Mouse (Mus musculus): ENCODE data around the gene Cd40. TPM values are rescaled to one million over a fixed set of nuclear protein-coding genes. Genes with fewer than 3 reads are reported as not detected.

Gene Cd40
- polyA plus RNA-seq, 1 experiment: 6.4 TPM

GRCm38 (mm10) chr2:165098861-165099260, 43.4 kb downstream of the Cd40 start:
- Histone ChIP-seq H3K4me1 (ENCODE audit: control insufficient read depth, insufficient read depth, insufficient read length, low read length) (no peaks in the 10 kb centered on the region), H3K36me3 (ENCODE audit: control insufficient read depth, insufficient read depth, low read length) (no peaks in the 10 kb centered on the region), H3K27me3 (ENCODE audit: control insufficient read depth, insufficient read depth, low read length) (no peaks in the 10 kb centered on the region), H3K4me3 (ENCODE audit: low read depth, low read length) (no peak overlapping the region), H3K27ac (ENCODE audit: insufficient read depth, low read depth, low read length) (no peak overlapping the region)
- 64% methylated on average over 3 of the region's 3 CpGs for WGBS
- no peak for TF ChIP-seq POLR2A (IDR thresholded peaks at IDR 0.05; ENCODE audit: low read depth, low read length)
- no peak for TF ChIP-seq CTCF (IDR thresholded peaks at IDR 0.05; ENCODE audit: extremely low read depth, insufficient read length, insufficient replicate concordance, low read depth, low read length)

- Histone ChIP-seq H3K27me3 (ENCODE audit: control insufficient read depth, insufficient read depth, low read length) (no peaks in the 10 kb centered on the region), H3K36me3 (ENCODE audit: control insufficient read depth, insufficient read depth, low read length) (no peaks in the 10 kb centered on the region), H3K27ac (ENCODE audit: insufficient read depth, low read depth, low read length) (no peak overlapping the region), H3K4me1 (ENCODE audit: control insufficient read depth, insufficient read depth, insufficient read length, low read length) (no peaks in the 10 kb centered on the region), H3K4me3 (ENCODE audit: low read depth, low read length) (no peak overlapping the region)
- WGBS: 15% methylated on average over 6 of the region's 6 CpGs
- TF ChIP-seq POLR2A (IDR thresholded peaks at IDR 0.05; ENCODE audit: low read depth, low read length): no peak
- TF ChIP-seq CTCF (IDR thresholded peaks at IDR 0.05; ENCODE audit: extremely low read depth, insufficient read length, insufficient replicate concordance, low read depth, low read length): no peak
Observed at GRCm38 (mm10) chr2:165100749-165101148, 45.3 kb downstream of the Cd40 start.

GRCm38 (mm10) chr2:165102920-165103319, 47.5 kb downstream of the Cd40 start:
- Histone ChIP-seq H3K36me3 (ENCODE audit: control insufficient read depth, insufficient read depth, low read length) (no peaks in the 10 kb centered on the region), H3K27ac (ENCODE audit: insufficient read depth, low read depth, low read length) (no peak overlapping the region), H3K4me1 (ENCODE audit: control insufficient read depth, insufficient read depth, insufficient read length, low read length) (no peaks in the 10 kb centered on the region), H3K4me3 (ENCODE audit: low read depth, low read length) (no peak overlapping the region), H3K27me3 (ENCODE audit: control insufficient read depth, insufficient read depth, low read length) (no peaks in the 10 kb centered on the region; the same call in 1 of the 2 replicates)
- 69% methylated on average over 3 of the region's 3 CpGs for WGBS
- TF ChIP-seq POLR2A (IDR thresholded peaks at IDR 0.05; ENCODE audit: low read depth, low read length) (no peak), CTCF (IDR thresholded peaks at IDR 0.05; ENCODE audit: extremely low read depth, insufficient read length, insufficient replicate concordance, low read depth, low read length) (no peak)

DNA sequence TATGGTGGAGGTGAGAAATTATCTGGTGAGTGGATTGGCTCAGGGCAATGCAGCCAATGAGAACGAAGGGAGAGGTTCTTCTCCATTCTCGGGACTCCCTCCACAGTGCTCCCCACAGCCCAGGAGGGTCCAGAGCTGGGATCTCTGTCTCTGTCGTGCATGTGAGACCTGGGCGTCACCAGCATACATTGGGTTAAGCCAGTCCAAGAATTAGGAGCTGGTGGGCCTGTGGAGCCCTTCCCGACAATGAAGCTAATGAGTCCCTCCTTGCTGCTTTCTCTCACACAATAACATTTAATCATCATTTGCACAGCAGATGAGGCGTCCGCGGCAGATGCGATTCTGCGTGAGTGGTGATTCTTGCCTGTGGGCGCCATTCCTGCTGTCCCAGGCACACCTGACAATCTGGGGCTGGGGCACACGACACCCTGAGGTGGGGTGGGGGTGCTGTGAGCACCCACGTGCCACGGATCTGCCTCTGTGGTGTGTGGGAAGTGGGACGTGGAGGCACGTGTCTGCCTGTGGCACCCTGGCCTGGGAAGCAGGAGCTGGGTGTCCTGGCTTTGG, 50.2 kb downstream of the Cd40 start:
- H3K27ac ChIP-seq (ENCODE audit: insufficient read depth, low read depth, low read length): no peak overlapping the region
- WGBS: 69% methylated on average over 16 of the region's 16 CpGs
- TF ChIP-seq CTCF (IDR thresholded peaks at IDR 0.05; ENCODE audit: extremely low read depth, insufficient read length, insufficient replicate concordance, low read depth, low read length): no peak
- TF ChIP-seq POLR2A (IDR thresholded peaks at IDR 0.05; ENCODE audit: low read depth, low read length): no peak
- H3K27me3 ChIP-seq (ENCODE audit: control insufficient read depth, insufficient read depth, low read length): peaks cover 5% of the 10 kb centered on the region; the same call in 1 of the 2 replicates
- H3K36me3 ChIP-seq (ENCODE audit: control insufficient read depth, insufficient read depth, low read length): no peaks in the 10 kb centered on the region
- no peak overlapping the region for H3K4me3 ChIP-seq (ENCODE audit: low read depth, low read length)
- H3K4me1 ChIP-seq (ENCODE audit: control insufficient read depth, insufficient read depth, insufficient read length, low read length): no peaks in the 10 kb centered on the region

GRCm38 (mm10) chr2:165106585-165106984, 51.2 kb downstream of the Cd40 start:
- TF ChIP-seq POLR2A (IDR thresholded peaks at IDR 0.05; ENCODE audit: low read depth, low read length): no peak
- TF ChIP-seq CTCF (IDR thresholded peaks at IDR 0.05; ENCODE audit: extremely low read depth, insufficient read length, insufficient replicate concordance, low read depth, low read length): no peak
- WGBS: 28% methylated on average over 18 of the region's 18 CpGs
- H3K27me3 ChIP-seq (ENCODE audit: control insufficient read depth, insufficient read depth, low read length): peaks cover 11% of the 10 kb centered on the region

DNA sequence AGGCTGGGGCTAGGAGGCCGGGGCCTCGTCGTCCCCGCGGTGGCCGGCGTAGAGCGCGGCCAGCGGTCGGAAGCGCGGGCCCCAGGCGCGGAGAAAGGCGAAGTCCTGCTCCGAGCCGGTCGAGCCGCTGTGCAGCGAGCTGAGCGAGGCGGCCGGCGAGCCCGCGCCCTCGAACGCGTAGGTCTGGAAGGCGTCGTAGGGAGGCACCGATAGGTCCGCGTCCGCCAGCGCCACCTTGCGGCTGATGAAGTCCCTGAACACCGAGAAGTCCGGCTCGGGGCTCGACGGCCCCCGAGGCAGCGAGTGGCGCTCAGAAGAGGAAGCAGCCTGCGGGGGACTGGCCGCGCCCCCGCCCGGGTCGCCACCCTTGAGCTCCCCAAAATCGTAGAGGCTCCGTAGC, 56.7 kb downstream of the Cd40 start:
- no peak overlapping the region for H3K4me3 ChIP-seq (ENCODE audit: low read depth, low read length)

More at GRCm38 (mm10) chr2:165106585-165106984, 51.2 kb downstream of the Cd40 start:
- Histone ChIP-seq H3K4me3 (ENCODE audit: low read depth, low read length) (no peak overlapping the region), H3K27ac (ENCODE audit: insufficient read depth, low read depth, low read length) (no peak overlapping the region), H3K4me1 (ENCODE audit: control insufficient read depth, insufficient read depth, insufficient read length, low read length) (no peaks in the 10 kb centered on the region), H3K36me3 (ENCODE audit: control insufficient read depth, insufficient read depth, low read length) (no peaks in the 10 kb centered on the region)

DNA sequence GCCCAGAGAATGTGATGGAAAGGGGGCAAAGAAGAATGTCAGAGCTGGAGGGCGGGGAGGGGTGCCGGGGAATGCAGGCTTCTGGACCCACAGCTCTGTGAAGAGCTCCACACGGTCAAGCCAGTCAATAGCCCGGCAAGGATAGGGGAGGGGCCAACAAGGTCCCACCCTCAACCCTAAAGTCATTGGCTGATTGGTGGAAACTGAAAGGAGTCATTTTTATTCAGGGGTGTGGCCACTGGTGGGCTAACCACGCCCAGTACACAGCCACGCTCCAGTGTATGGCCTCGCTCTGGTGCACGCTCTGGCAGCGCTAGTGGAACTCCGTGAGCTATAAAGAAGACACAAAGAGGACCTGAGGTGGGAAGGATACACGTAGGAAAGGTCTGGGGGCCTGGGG, 58.3 kb downstream of the Cd40 start:
- WGBS: 20% methylated on average over 11 of the region's 11 CpGs

More for the DNA sequence above, 56.7 kb downstream of the Cd40 start:
- TF ChIP-seq CTCF (IDR thresholded peaks at IDR 0.05; ENCODE audit: extremely low read depth, insufficient read length, insufficient replicate concordance, low read depth, low read length) (peak; percentile 77), POLR2A (IDR thresholded peaks at IDR 0.05; ENCODE audit: low read depth, low read length) (no peak)
- peaks cover 33% of the 10 kb centered on the region for H3K27me3 ChIP-seq (ENCODE audit: control insufficient read depth, insufficient read depth, low read length)
- H3K4me1 ChIP-seq (ENCODE audit: control insufficient read depth, insufficient read depth, insufficient read length, low read length): peaks cover 4% of the 10 kb centered on the region
- H3K27ac ChIP-seq (ENCODE audit: insufficient read depth, low read depth, low read length): no peak overlapping the region
- no peaks in the 10 kb centered on the region for H3K36me3 ChIP-seq (ENCODE audit: control insufficient read depth, insufficient read depth, low read length)
- WGBS: 1% methylated on average over 52 of the region's 54 CpGs

More for the DNA sequence above, 58.3 kb downstream of the Cd40 start:
- Histone ChIP-seq H3K27me3 (ENCODE audit: control insufficient read depth, insufficient read depth, low read length) (peaks cover 33% of the 10 kb centered on the region), H3K36me3 (ENCODE audit: control insufficient read depth, insufficient read depth, low read length) (no peaks in the 10 kb centered on the region), H3K4me3 (ENCODE audit: low read depth, low read length) (no peak overlapping the region), H3K27ac (ENCODE audit: insufficient read depth, low read depth, low read length) (no peak overlapping the region), H3K4me1 (ENCODE audit: control insufficient read depth, insufficient read depth, insufficient read length, low read length) (peaks cover 4% of the 10 kb centered on the region)
- TF ChIP-seq POLR2A (IDR thresholded peaks at IDR 0.05; ENCODE audit: low read depth, low read length) (no peak), CTCF (IDR thresholded peaks at IDR 0.05; ENCODE audit: extremely low read depth, insufficient read length, insufficient replicate concordance, low read depth, low read length) (no peak)

All from small intestine, adult 2 months (tissue).